Mouse (Mus musculus) lung, postnatal 14 days (tissue): ENCODE measurements around the gene 9530068E07Rik.
"Not testable (repeated sequence)": the region's sequence is repeated elsewhere in the genome, so short reads cannot be mapped to it uniquely, and the experiment has no call there.

Experiments
- DNase-seq: peaks from one replicate; pipeline ENCODE4 v3.0.0; 2021

The 9530068E07Rik gene

GRCm38 (mm10) chr11:52395940-52396596, at the start of gene 9530068E07Rik:
9530068E07Rik (plus strand) TSS chr11:52396428.
- peak; percentile 91 for DNase-seq

- peak; percentile 31 for DNase-seq
These were observed 49.6 kb upstream of the 9530068E07Rik start for GRCm38 (mm10) chr11:52346635-52347005.

GRCm38 (mm10) chr11:52348156-52348555, 48.1 kb upstream of the 9530068E07Rik start:
- DNase-seq: no peak

- DNase-seq: peak; percentile 19
These were observed 47.5 kb upstream of the 9530068E07Rik start for GRCm38 (mm10) chr11:52348724-52349123.

- peak; percentile 59 for DNase-seq
These were observed 45.3 kb upstream of the 9530068E07Rik start for GRCm38 (mm10) chr11:52350924-52351323.

GRCm38 (mm10) chr11:52352271-52352670, 44.0 kb upstream of the 9530068E07Rik start:
- DNase-seq: no peak

- DNase-seq: no peak
These were observed 41.6 kb upstream of the 9530068E07Rik start for GRCm38 (mm10) chr11:52354644-52355043.

GRCm38 (mm10) chr11:52355601-52356000, 40.6 kb upstream of the 9530068E07Rik start:
- no peak for DNase-seq

GRCm38 (mm10) chr11:52357091-52357490, 39.1 kb upstream of the 9530068E07Rik start:
- DNase-seq: not testable (repeated sequence)

- no peak for DNase-seq
These were observed 37.7 kb upstream of the 9530068E07Rik start for GRCm38 (mm10) chr11:52358520-52358919.

GRCm38 (mm10) chr11:52359686-52360470, 36.4 kb upstream of the 9530068E07Rik start:
- peak; percentile 32 for DNase-seq

- peak; percentile 88 for DNase-seq
These were observed 35.6 kb upstream of the 9530068E07Rik start, which contains the start of gene Vdac1 for GRCm38 (mm10) chr11:52360471-52361277. Vdac1 (plus strand) TSS chr11:52360860.

- peak; percentile 54 for DNase-seq
These were observed 34.8 kb upstream of the 9530068E07Rik start for GRCm38 (mm10) chr11:52361287-52361921.

GRCm38 (mm10) chr11:52364376-52364775, 31.9 kb upstream of the 9530068E07Rik start:
- no peak for DNase-seq

GRCm38 (mm10) chr11:52365143-52365542, 31.1 kb upstream of the 9530068E07Rik start:
- DNase-seq: peak; percentile 42

- DNase-seq: no peak
These were observed 29.9 kb upstream of the 9530068E07Rik start for GRCm38 (mm10) chr11:52366358-52366757.

- DNase-seq: no peak
These were observed 27.8 kb upstream of the 9530068E07Rik start for GRCm38 (mm10) chr11:52368176-52368985.

GRCm38 (mm10) chr11:52369252-52370134, 26.7 kb upstream of the 9530068E07Rik start:
- DNase-seq: no peak

GRCm38 (mm10) chr11:52370135-52370452, 26.1 kb upstream of the 9530068E07Rik start:
- no peak for DNase-seq

- DNase-seq: peak; percentile 57
These were observed 25.7 kb upstream of the 9530068E07Rik start for GRCm38 (mm10) chr11:52370538-52370937.

GRCm38 (mm10) chr11:52373841-52374240, 22.4 kb upstream of the 9530068E07Rik start:
- DNase-seq: no peak
